Mouse (Mus musculus): ENCODE data around the gene Gatd1.
"Not testable (repeated sequence)": the region's sequence is repeated elsewhere in the genome, so short reads cannot be mapped to it uniquely, and the experiment has no call there.

Gatd1 gene

DNA sequence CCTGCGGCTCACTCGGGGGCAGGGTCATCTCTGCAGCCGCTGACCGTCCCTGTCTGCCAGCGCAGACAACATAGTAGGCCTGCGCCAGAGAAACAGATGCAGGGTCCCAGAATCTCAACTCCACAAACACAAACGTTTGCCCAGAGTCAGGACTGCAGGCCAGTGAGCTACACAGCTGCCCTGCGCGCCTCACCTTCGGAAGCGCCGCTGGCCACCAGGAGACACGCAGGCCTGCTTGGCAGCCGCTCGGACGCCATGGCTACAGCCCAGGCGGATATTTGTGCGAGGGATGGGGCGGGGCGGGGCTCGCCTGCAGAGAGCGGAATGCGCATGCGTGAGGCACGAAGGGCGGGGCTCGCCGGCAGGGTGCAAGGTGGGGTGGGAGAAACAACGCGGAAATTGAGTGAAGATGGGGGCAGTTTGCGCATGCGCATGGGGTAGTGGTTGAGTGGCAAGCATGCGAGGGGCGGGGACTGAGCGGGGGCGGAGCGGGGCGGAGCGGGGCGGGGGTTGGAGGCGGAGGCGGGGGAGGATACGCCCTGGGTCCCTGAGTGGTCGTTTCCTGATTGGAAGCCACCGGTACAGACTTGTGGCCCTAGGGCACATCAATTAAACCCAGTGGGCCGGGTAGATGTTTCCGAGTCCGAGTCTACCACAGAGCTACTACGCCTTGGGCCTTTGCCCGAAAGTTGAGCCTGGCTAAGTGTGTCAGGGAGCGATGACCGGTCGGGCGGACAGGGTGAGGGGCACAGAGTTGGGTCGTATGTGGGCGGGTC lies at the start of gene Gatd1:
Gatd1 (minus strand) TSS at position 328 of the 776 bp plus-strand sequence.
- peak; percentile 75 for ATAC-seq (ENCODE audit: low TSS enrichment)

DNA sequence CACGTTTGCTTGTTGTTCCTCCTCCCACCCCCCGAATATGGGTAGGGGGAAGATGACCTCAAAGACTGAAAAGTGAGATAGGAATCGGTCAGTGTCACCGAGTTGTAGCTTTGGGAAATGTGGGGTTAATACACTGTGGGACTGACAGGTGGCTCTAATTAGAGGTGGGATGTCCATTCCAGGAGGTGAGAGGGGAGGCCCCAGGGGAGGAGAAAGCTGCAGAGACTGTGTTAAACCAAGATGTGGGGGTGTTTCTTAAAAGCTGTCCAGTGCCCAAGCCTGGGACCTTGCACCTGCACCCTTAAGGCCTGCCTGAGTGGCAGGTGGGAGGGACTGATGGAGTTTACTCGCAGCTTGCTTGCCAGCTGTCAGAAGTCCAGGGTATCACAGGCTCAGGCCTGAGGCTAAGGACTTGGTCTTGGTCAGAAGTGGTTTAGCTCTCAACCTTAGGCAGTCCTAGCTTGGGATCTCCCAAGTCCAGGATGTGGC lies 48.4 kb upstream of the Gatd1 start:
- no peak for ATAC-seq (ENCODE audit: low TSS enrichment)

DNA sequence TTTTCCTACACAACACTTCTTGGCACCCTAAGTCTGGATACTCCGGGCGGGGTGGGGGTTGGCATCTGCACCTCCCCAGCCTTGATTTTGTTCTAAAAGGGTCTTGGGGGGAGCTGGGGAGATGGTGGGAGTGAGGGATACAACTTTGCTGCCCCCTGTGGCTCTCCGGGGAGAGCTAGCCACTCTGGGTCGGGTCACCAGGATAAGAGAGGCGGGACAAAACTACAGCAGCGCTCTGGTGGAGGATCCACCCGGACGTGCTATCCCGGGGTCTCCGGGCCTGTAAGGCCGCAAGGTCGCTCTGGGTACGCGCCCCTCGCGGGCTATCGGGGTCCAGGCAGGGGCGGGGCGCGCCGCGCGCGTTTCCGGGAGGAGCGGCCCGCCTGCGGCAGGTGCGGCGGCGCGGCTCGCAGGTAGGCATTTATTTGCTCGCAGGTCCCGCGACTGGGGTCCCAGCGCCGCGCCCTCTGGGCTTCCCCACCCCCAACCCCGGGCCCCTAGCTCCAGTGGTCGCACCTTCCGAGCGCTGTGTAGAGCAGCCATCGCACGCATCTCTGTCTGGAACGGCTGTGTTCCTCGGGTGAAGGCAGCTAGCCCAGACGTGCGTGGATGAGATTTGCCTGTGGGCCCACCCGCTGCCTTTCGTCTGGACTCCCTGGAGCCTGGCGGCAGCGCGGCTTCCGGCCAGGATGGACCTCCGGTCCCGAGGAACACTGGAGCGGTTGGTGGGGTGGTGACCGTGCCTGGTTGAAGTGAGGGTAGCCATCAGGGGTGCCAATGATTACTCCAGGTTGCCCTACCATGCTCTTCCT lies 47.8 kb upstream of the Gatd1 start:
- no peak for ATAC-seq (ENCODE audit: low TSS enrichment)

DNA sequence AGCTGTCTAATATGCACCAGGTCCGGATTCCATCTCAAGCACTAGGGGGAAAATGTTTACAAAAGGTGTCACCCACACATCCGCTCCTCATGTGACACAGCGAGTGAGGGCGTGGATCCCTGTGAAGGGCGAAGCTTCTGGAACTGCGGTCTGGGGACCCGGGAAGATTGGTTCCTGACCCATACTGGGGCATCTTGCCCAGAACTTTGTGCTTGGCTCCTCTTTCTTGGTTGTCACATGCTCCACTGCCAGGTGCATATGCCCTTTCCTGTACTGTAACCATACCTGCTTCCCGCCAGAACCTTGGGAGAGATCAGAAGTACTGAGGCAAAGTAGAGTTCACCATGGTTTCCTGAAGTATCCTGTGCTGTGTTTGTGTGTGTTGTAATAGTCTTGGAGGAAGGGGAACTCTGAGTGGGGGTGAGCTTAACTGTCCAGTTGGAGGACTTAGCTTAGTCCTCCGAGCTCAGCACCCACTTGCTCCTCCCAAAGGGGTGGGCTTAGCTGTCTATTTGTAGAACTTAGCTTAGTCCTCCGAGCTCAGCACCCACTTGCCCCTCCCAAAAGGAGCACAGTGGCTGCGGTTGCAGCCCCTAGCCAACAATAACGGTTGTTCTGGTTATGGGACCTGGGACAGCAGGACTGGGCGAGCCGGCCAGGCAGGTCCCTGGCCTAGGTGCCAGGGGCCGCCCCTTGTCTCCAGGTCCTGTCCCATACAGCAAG lies 46.6 kb upstream of the Gatd1 start, which contains the start of gene Cracr2b:
Cracr2b (plus strand) TSS at position 704 of the 723 bp plus-strand sequence.
- no peak for ATAC-seq (ENCODE audit: low TSS enrichment)

DNA sequence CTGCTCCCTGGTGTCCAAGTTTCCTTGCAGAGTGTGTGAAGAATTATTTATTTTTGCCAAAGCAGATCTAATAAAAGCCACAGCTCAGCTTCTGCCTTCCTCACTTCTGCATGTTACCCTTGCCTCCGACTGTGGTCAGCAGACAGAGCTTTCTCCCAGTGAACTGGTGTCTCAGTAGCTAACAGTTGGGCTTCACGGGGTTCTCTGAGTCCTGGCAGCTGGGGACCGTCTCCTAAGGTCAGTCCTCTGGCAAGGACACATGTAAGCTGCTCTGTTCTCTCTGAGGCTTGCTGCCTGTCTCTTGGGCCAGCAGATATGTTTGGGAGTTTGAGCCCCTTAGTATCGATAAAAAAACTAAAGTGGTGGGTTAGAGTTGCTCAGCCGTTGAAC lies 46.1 kb upstream of the Gatd1 start:
- no peak for ATAC-seq (ENCODE audit: low TSS enrichment)

DNA sequence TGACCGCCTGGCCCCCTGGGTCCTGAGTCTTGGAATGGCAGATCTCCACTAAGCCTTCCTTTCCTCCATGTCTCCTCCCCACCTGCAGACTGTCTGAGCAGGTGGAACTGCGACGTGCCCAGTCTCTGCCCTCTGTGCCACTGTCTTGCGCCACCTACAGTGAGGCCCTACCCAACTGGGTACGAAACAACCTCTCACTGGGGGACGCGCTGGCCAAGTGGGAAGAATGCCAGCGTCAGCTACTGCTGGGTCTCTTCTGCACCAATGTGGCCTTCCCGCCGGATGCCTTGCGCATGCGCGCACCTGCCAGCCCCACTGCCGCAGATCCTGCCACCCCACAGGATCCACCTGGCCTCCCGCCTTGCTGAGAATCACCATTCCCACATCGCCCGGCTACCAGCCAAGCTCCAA lies 45.4 kb upstream of the Gatd1 start:
- no peak for ATAC-seq (ENCODE audit: low TSS enrichment)

DNA sequence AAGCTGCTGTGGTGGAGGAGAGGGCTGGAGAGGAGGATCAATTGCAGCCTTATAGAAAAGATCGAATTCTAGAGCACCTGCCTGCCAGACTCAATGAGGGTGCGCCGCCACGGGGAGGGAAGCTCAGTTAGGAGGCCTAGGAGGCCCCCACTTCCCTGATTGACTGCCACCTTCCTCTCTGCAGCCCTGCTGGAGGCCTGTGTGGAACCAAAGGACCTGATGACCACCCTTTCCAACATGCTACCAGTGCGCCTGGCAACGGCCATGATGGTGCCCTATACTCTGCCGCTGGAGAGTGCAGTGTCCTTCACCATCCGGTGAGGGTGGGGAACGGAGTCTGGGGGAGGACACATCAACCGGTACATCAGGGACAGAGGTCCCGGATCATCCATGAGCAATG lies 44.7 kb upstream of the Gatd1 start:
- ATAC-seq (ENCODE audit: low TSS enrichment), result no peak

DNA sequence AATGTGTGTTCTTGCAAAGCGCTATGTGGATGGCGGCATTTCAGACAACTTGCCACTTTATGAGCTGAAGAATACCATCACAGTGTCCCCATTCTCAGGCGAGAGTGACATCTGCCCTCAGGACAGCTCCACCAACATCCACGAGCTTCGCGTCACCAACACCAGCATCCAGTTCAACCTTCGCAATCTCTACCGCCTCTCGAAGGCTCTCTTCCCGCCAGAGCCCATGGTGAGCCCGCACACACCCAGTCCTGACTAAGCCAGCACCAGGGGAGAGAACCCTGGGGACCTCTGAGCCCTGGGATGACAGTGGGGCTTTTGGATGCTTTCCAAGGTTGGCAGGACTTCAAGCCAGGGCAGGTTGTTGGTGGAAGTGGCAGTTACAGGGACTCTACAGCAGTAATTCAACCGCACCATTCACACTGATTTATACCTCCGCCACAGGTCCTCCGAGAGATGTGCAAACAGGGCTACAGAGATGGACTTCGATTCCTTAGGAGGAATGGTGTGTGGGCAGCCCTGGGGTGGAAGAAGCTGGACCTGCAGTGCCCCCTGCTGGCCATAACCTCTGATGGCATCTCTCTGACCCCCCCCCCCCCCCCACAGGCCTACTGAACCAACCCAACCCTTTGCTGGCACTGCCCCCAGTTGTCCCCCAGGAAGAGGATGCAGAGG lies 44.2 kb upstream of the Gatd1 start:
- ATAC-seq (ENCODE audit: low TSS enrichment), result no peak

DNA sequence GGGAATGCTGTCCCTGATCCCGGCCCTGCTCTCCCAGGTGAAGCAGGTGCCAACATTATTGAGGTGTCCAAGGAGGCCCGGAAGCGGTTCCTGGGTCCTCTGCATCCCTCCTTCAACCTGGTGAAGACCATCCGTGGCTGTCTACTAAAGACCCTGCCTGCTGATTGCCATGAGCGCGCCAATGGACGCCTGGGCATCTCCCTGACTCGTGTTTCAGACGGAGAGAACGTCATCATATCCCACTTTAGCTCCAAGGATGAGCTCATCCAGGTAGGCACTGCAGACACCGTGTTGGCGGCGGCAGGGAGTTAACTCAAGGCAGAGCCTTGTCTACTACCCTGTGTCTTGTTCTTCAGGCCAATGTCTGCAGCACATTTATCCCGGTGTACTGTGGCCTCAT lies 43.3 kb upstream of the Gatd1 start:
- ATAC-seq (ENCODE audit: low TSS enrichment), result no peak

DNA sequence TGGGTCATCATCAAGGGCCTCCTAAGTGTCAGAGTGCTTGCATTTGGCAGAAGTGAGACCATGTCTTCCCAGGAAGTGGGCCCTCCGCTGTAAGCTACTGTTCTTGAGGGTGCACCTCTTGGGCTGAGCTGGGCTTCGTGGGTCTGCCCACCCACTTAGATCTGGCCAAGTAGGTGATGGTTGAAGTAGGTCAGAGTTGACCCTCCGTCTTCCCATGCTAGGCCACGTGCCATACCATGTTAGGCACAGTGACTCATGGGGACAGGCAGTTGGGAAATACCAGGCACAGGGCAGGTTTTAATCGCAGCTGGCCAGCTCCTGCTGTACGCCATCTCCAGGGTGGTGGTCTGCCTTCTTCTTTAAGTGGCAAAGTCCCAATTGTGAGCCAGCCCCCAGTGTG lies 42.8 kb upstream of the Gatd1 start:
- no peak for ATAC-seq (ENCODE audit: low TSS enrichment)

DNA sequence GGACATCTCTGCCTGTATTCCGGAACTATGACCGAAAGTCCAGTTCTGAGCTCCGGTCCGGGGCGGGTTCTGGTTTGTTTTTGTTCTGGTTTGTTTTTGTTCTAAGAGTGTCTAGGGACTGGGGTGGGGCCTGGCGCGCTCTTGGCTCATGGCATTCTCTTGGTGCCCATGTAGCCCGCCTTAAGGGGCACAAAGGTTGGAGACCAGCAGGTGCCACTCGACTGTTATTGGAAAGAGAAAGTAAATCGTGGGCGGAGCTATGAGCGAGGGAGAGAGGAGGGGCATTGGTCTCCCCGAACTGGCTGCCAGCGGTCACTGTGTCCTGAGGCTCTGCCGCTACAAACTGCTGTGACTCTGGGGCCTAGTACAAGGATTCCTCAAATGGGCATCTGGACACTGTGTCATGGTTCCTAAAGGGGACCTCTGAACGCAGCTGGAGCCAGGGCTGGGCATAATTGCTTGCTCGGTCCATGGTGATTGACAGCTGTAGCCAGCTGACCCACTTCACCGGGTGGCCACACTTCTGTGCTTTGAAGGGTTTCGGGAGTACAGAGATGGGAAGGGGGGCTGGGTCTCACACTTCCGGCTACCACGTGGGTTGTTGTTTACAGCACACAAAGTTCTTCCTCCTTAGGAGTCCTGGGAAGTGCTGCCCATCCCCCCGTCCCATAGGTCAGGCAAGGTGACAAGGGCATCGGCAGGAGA lies 41.8 kb upstream of the Gatd1 start:
- peak; percentile 22; the same call in 1 of the 2 replicates for ATAC-seq (ENCODE audit: low TSS enrichment)

DNA sequence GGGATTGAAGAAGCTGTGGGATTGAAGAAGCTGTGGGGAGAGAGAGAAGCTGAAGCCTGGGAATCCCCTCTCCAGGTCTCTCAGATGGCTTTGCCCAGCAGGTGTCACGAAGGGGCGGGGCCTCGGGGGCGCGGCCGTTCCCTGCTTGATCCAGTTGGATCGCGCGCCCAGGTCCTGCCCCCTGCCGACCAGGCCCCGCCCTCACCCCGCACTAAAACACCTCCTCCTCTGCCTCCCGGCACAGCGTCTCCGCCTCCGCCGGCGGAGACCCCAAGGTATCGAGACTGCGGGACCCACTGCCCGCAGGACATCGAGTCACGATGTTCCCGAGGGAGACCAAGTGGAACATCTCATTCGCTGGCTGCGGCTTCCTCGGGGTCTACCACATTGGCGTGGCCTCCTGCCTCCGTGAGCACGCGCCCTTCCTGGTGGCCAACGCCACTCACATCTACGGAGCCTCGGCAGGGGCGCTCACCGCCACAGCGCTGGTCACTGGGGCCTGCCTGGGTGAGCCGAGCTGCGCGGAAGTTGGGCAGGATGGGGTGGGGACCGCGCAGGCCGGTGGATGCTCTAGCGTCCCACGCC lies 41.1 kb upstream of the Gatd1 start, which contains the start of gene Pnpla2:
Pnpla2 (plus strand) TSS at position 232 of the 585 bp plus-strand sequence.
- peak; percentile 70 for ATAC-seq (ENCODE audit: low TSS enrichment)

DNA sequence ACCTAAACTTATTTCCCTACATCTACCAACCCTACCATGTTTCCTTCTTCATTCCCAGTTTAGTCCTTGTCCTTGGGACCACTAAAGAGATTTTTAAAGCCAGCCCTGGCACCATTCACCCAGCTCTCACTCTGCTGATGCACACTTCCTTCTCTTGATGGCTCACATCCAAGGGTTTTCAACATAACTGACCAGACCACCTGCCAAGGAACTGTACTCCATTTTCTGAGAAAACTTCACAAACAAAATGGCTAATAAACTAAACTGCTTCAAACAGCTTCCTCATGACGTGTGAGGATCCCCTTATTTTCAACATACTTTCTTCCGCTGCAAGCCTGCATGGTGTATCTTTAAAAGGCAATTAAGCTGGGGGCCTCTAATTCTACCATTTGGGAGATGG lies 39.7 kb upstream of the Gatd1 start:
- no peak for ATAC-seq (ENCODE audit: low TSS enrichment)

DNA sequence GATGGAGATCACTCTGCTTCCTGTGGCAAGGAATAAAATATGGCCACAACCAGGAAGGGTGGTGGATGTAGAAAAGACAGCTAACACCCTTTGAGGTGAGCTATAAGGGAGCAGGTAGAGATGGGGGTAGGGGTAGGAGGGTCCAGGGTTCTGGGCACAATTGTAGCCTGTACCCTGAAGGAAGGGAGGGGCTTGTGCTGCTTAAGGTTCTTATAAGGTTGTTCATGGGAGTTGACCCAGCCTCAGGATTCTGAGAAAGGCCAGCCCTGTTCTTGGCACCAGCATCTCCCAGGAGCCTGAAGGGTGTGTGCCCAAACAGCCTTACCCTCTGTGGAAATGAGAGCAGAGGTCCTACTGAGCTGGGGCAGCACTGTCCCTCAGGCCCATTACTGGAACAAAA lies 38.0 kb upstream of the Gatd1 start:
- ATAC-seq (ENCODE audit: low TSS enrichment), result no peak

DNA sequence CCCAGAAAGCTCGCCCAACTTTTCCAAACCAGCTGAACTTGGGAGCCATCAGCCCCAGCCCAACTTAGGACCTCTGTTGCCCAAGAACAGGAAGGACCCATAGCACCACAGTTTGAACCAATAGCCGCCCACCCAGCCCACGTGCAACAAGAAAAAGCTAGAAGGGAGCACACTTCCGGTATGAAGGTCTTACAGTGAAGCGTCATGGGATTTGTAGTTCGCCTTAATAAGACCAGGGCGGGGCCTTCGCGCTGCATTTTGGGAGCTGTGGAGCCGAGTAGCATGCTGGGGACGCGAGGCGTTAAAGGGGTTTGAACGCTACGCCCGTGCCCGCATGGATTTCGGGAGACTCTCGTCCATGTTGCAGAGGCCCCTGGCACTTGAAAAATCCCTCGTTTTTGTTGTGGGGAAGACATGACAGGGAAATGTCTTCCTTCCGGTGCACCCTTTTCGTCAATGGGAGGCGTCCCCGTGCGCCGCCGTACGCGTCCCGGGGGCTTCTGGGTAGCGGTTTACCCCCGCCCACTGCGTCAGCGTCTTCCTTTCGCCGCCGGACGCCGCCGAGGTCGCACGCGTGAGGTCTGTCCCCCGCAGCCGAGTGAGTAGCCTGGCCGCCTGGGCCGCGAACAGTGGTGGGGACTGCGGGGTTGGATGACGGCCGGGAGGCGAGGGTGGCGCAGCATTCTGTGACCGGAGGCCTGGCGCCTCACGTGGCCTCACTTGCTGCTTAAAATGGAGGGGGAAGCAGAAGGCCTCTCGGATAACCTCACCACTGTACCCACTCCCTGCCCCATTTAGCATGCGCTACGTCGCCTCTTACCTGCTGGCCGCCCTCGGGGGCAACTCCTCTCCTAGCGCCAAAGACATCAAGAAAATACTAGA lies 33.4 kb upstream of the Gatd1 start, which contains the start of gene Rplp2:
Rplp2 (plus strand) TSS at position 261 of the 882 bp plus-strand sequence.
- ATAC-seq (ENCODE audit: low TSS enrichment), result peak; percentile 86

DNA sequence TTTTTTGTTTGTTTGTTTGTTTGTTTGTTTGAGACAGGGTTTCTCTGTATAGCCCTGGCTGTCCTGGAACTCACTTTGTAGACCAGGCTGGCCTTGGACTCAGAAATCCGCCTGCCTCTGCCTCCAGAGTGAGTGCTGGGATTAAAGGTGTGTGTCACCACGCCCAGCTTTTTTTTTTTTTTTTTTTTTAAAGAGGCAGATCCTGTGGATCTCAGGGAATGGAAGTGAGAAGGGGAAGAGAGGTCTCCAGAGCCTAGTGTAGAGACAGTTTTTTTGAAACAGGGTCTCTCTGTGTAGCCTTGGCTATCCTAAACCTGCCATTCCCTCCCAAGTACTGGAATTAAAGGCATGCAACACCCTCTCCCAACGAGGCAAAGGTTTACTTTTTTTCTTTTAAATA lies 32.4 kb upstream of the Gatd1 start:
- not testable (repeated sequence) for ATAC-seq (ENCODE audit: low TSS enrichment)

DNA sequence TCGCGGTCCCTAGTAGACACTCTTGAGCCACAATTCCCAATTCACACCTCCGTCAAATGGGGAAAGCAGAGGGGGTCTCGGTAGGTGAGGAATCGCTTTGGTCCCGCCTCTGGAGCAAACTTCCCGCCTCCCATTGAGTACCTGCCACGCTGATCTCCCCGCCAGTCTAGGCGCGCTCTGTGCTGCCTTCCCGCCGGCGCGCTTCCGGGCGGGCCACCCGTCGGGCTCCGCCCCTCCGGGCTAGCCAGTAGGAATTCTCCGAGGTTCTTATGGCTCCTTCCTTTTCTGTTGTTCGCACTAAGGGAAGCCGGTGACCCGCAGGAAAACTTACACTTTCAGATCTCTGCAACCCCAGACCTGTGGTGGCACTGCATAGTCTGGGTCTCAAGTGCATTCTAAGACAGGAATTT lies 29.9 kb upstream of the Gatd1 start, which contains the start of gene Pidd1:
Pidd1 (minus strand) TSS at position 198 of the 410 bp plus-strand sequence.
- ATAC-seq (ENCODE audit: low TSS enrichment), result no peak

DNA sequence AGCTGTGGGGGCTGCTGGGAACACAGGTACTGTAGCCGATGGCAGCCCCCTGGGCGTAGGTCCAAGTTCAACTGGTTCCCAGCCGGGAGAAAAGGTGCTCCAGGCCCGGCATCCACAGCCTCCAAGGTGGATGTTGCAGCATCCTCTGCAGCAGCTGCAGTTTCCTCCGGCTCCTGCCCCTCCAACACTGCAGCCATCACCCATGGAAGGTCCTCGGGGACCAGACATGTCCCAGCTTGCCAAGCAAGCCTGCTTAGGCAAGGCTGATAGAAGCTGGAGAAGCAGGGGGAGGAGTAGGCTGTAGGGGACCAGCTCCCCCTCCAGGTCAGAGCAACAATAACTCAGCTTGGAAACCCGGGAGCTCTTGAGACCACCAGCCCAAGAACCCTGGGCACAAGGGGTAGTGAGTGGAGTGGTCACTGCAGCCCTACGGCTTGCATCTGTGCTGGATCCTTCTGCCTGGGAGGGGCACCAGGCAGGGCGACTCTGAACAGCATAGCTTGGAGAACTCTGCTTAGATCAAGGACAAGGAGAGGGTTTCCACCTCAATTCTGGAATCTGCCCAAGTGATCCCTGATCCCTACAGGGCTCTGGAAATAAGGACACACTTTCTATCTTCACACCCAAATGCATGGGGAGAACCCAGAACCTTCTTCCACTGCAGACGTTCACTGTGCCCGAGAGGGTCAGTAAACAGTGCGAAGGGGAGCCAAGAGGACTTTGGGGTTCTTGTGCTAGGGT lies 29.3 kb upstream of the Gatd1 start:
- no peak for ATAC-seq (ENCODE audit: low TSS enrichment)

DNA sequence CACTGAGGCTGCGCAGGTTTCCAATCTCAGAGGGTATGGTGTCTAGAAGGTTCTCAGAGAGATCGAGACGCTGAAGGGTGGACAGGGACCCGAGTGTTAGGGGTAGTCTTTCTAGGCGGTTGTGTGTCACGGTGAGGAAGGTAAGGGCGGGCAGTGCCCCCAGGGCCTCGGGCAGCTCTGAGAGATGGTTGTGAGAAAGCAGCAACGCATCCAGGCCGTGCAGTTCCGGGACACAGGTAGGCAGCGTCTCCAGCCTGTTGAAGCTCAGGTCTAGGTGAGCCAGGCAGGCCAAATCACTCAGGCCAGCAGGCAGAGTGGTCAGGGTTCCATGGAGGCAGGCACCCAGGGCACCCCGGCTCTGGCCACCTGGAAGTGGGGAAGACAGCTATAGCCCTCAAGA lies 28.3 kb upstream of the Gatd1 start:
- ATAC-seq (ENCODE audit: low TSS enrichment), result no peak

Data from frontal cortex, adult (tissue).